Mouse (Mus musculus): ENCODE results near the gene I830077J02Rik. TPM values are rescaled to one million over a fixed set of nuclear protein-coding genes. Genes with fewer than 3 reads are reported as not detected.

The I830077J02Rik gene
- polyA plus RNA-seq, 1 experiment from 2014 or later, result 0.76 TPM

- no peak for DNase-seq (ENCODE audit: low spot score)
These were observed 25.7 kb upstream of the I830077J02Rik start for GRCm38 (mm10) chr3:105958204-105958603.

GRCm38 (mm10) chr3:105957235-105957634 is 24.8 kb upstream of the I830077J02Rik start:
- ATAC-seq (ENCODE audit: insufficient read depth, low FRiP score, low TSS enrichment) (no peak), DNase-seq (ENCODE audit: low spot score) (no peak)
- WGBS, result 94% methylated on average over 1 of the region's 1 CpGs
- peaks cover 12% of the 10 kb centered on the region; the same call in 1 of the 2 replicates for H3K4me1 ChIP-seq (ENCODE audit: control insufficient read depth, insufficient read depth, low read length)
- no peaks in the 10 kb centered on the region for H3K27me3 ChIP-seq (ENCODE audit: control insufficient read depth, insufficient read depth, low read length)
- peaks cover 2% of the 10 kb centered on the region; the same call in 1 of the 2 replicates for H3K36me3 ChIP-seq (ENCODE audit: control insufficient read depth, insufficient read depth, low read length)
- H3K9me3 ChIP-seq (ENCODE audit: control insufficient read depth, low read length), result no peaks in the 10 kb centered on the region
- no peak overlapping the region for H3K4me3 ChIP-seq (ENCODE audit: low read depth, low read length)
- H3K27ac ChIP-seq (ENCODE audit: low read depth, low read length), result no peak overlapping the region
- no peak overlapping the region; the same call in 1 of the 2 replicates for H3K4me2 ChIP-seq (ENCODE audit: low read depth)
- H3K9ac ChIP-seq (ENCODE audit: low read length), result no peak overlapping the region

More at GRCm38 (mm10) chr3:105958204-105958603, 25.7 kb upstream of the I830077J02Rik start:
- 49% methylated on average over 5 of the region's 5 CpGs for WGBS
- Histone ChIP-seq H3K9me3 (ENCODE audit: control insufficient read depth, low read length) (no peaks in the 10 kb centered on the region), H3K4me2 (ENCODE audit: low read depth) (peak overlapping the region; percentile 71), H3K9ac (ENCODE audit: low read length) (peak overlapping the region; percentile 94), H3K27me3 (ENCODE audit: control insufficient read depth, insufficient read depth, low read length) (no peaks in the 10 kb centered on the region), H3K4me3 (ENCODE audit: low read depth, low read length) (peak overlapping the region; percentile 81), H3K27ac (ENCODE audit: low read depth, low read length) (no peak overlapping the region), H3K4me1 (ENCODE audit: control insufficient read depth, insufficient read depth, low read length) (peaks cover 12% of the 10 kb centered on the region; the same call in 1 of the 2 replicates), H3K36me3 (ENCODE audit: control insufficient read depth, insufficient read depth, low read length) (peaks cover 4% of the 10 kb centered on the region; the same call in 1 of the 2 replicates)
- ATAC-seq (ENCODE audit: insufficient read depth, low FRiP score, low TSS enrichment), result no peak

- no peaks in the 10 kb centered on the region for H3K27me3 ChIP-seq (ENCODE audit: control insufficient read depth, insufficient read depth, low read length)
- no peak overlapping the region for H3K9ac ChIP-seq (ENCODE audit: low read length)
- no peaks in the 10 kb centered on the region for H3K4me1 ChIP-seq (ENCODE audit: control insufficient read depth, insufficient read depth, low read length)
- ATAC-seq (ENCODE audit: insufficient read depth, low FRiP score, low TSS enrichment) (no peak), DNase-seq (ENCODE audit: low spot score) (no peak)
- H3K4me3 ChIP-seq (ENCODE audit: low read depth, low read length), result no peak overlapping the region
- no peak overlapping the region for H3K4me2 ChIP-seq (ENCODE audit: low read depth)
- no peaks in the 10 kb centered on the region for H3K9me3 ChIP-seq (ENCODE audit: control insufficient read depth, low read length)
- H3K27ac ChIP-seq (ENCODE audit: low read depth, low read length), result no peak overlapping the region
- 92% methylated on average over 7 of the region's 7 CpGs for WGBS
- H3K36me3 ChIP-seq (ENCODE audit: control insufficient read depth, insufficient read depth, low read length), result peaks cover 16% of the 10 kb centered on the region
These were observed 18.9 kb upstream of the I830077J02Rik start for GRCm38 (mm10) chr3:105951348-105951747.

GRCm38 (mm10) chr3:105936111-105936510 is 3.6 kb upstream of the I830077J02Rik start:
- no peaks in the 10 kb centered on the region for H3K4me1 ChIP-seq (ENCODE audit: control insufficient read depth, insufficient read depth, low read length)
- H3K4me2 ChIP-seq (ENCODE audit: low read depth), result no peak overlapping the region
- no peak for ATAC-seq (ENCODE audit: insufficient read depth, low FRiP score, low TSS enrichment)
- H3K36me3 ChIP-seq (ENCODE audit: control insufficient read depth, insufficient read depth, low read length), result no peaks in the 10 kb centered on the region; the same call in none of the 2 replicates
- H3K9me3 ChIP-seq (ENCODE audit: control insufficient read depth, low read length), result no peaks in the 10 kb centered on the region
- 92% methylated on average over 4 of the region's 4 CpGs for WGBS
- H3K4me3 ChIP-seq (ENCODE audit: low read depth, low read length), result no peak overlapping the region
- H3K27me3 ChIP-seq (ENCODE audit: control insufficient read depth, insufficient read depth, low read length), result no peaks in the 10 kb centered on the region
- H3K27ac ChIP-seq (ENCODE audit: low read depth, low read length), result no peak overlapping the region
- DNase-seq (ENCODE audit: low spot score), result no peak
- H3K9ac ChIP-seq (ENCODE audit: low read length), result no peak overlapping the region

GRCm38 (mm10) chr3:105935033-105935432 is 2.6 kb upstream of the I830077J02Rik start:
- H3K9ac ChIP-seq (ENCODE audit: low read length), result no peak overlapping the region
- no peaks in the 10 kb centered on the region for H3K4me1 ChIP-seq (ENCODE audit: control insufficient read depth, insufficient read depth, low read length)
- H3K27ac ChIP-seq (ENCODE audit: low read depth, low read length), result no peak overlapping the region
- H3K4me3 ChIP-seq (ENCODE audit: low read depth, low read length), result no peak overlapping the region
- no peaks in the 10 kb centered on the region; the same call in 1 of the 2 replicates for H3K36me3 ChIP-seq (ENCODE audit: control insufficient read depth, insufficient read depth, low read length)
- no peaks in the 10 kb centered on the region for H3K27me3 ChIP-seq (ENCODE audit: control insufficient read depth, insufficient read depth, low read length)
- 92% methylated on average over 5 of the region's 5 CpGs for WGBS
- DNase-seq (ENCODE audit: low spot score) (no peak), ATAC-seq (ENCODE audit: insufficient read depth, low FRiP score, low TSS enrichment) (no peak)
- H3K9me3 ChIP-seq (ENCODE audit: control insufficient read depth, low read length), result no peaks in the 10 kb centered on the region
- H3K4me2 ChIP-seq (ENCODE audit: low read depth), result no peak overlapping the region

- Histone ChIP-seq H3K4me3 (ENCODE audit: low read depth, low read length) (no peak overlapping the region), H3K4me2 (ENCODE audit: low read depth) (no peak overlapping the region), H3K27me3 (ENCODE audit: control insufficient read depth, insufficient read depth, low read length) (no peaks in the 10 kb centered on the region), H3K27ac (ENCODE audit: low read depth, low read length) (no peak overlapping the region), H3K4me1 (ENCODE audit: control insufficient read depth, insufficient read depth, low read length) (no peaks in the 10 kb centered on the region), H3K9me3 (ENCODE audit: control insufficient read depth, low read length) (no peaks in the 10 kb centered on the region), H3K9ac (ENCODE audit: low read length) (no peak overlapping the region), H3K36me3 (ENCODE audit: control insufficient read depth, insufficient read depth, low read length) (no peaks in the 10 kb centered on the region; the same call in 1 of the 2 replicates)
- no peak for ATAC-seq (ENCODE audit: insufficient read depth, low FRiP score, low TSS enrichment)
- 91% methylated on average over 6 of the region's 6 CpGs for WGBS
- DNase-seq (ENCODE audit: low spot score), result no peak
These were observed 1.5 kb upstream of the I830077J02Rik start for GRCm38 (mm10) chr3:105933926-105934325.

- Histone ChIP-seq H3K4me2 (ENCODE audit: low read depth) (no peak overlapping the region), H3K27me3 (ENCODE audit: control insufficient read depth, insufficient read depth, low read length) (no peaks in the 10 kb centered on the region), H3K27ac (ENCODE audit: low read depth, low read length) (no peak overlapping the region), H3K4me1 (ENCODE audit: control insufficient read depth, insufficient read depth, low read length) (no peaks in the 10 kb centered on the region), H3K9ac (ENCODE audit: low read length) (no peak overlapping the region), H3K36me3 (ENCODE audit: control insufficient read depth, insufficient read depth, low read length) (no peaks in the 10 kb centered on the region), H3K9me3 (ENCODE audit: control insufficient read depth, low read length) (no peaks in the 10 kb centered on the region), H3K4me3 (ENCODE audit: low read depth, low read length) (no peak overlapping the region)
- 91% methylated on average over 2 of the region's 2 CpGs for WGBS
- no peak for DNase-seq (ENCODE audit: low spot score)
- no peak for ATAC-seq (ENCODE audit: insufficient read depth, low FRiP score, low TSS enrichment)
These were observed 1.4 kb downstream of the I830077J02Rik start for GRCm38 (mm10) chr3:105931095-105931494.

GRCm38 (mm10) chr3:105929821-105930220 is 2.6 kb downstream of the I830077J02Rik start:
- H3K4me1 ChIP-seq (ENCODE audit: control insufficient read depth, insufficient read depth, low read length), result no peaks in the 10 kb centered on the region
- H3K27ac ChIP-seq (ENCODE audit: low read depth, low read length), result no peak overlapping the region
- ATAC-seq (ENCODE audit: insufficient read depth, low FRiP score, low TSS enrichment), result no peak
- H3K9me3 ChIP-seq (ENCODE audit: control insufficient read depth, low read length), result no peaks in the 10 kb centered on the region
- WGBS, result 87% methylated on average over 7 of the region's 7 CpGs
- no peak overlapping the region for H3K9ac ChIP-seq (ENCODE audit: low read length)
- H3K4me2 ChIP-seq (ENCODE audit: low read depth), result no peak overlapping the region
- no peak for DNase-seq (ENCODE audit: low spot score)
- H3K36me3 ChIP-seq (ENCODE audit: control insufficient read depth, insufficient read depth, low read length), result no peaks in the 10 kb centered on the region
- no peak overlapping the region for H3K4me3 ChIP-seq (ENCODE audit: low read depth, low read length)
- H3K27me3 ChIP-seq (ENCODE audit: control insufficient read depth, insufficient read depth, low read length), result no peaks in the 10 kb centered on the region

- Histone ChIP-seq H3K27ac (ENCODE audit: low read depth, low read length) (no peak overlapping the region), H3K9me3 (ENCODE audit: control insufficient read depth, low read length) (no peaks in the 10 kb centered on the region), H3K27me3 (ENCODE audit: control insufficient read depth, insufficient read depth, low read length) (no peaks in the 10 kb centered on the region), H3K9ac (ENCODE audit: low read length) (no peak overlapping the region), H3K4me1 (ENCODE audit: control insufficient read depth, insufficient read depth, low read length) (no peaks in the 10 kb centered on the region), H3K36me3 (ENCODE audit: control insufficient read depth, insufficient read depth, low read length) (no peaks in the 10 kb centered on the region), H3K4me2 (ENCODE audit: low read depth) (no peak overlapping the region), H3K4me3 (ENCODE audit: low read depth, low read length) (no peak overlapping the region)
- DNase-seq (ENCODE audit: low spot score), result no peak
- no peak for ATAC-seq (ENCODE audit: insufficient read depth, low FRiP score, low TSS enrichment)
- WGBS, result 92% methylated on average over 6 of the region's 6 CpGs
These were observed 3.7 kb downstream of the I830077J02Rik start for GRCm38 (mm10) chr3:105928781-105929180.

Data from neural tube, embryonic 11.5 days (tissue).